Mouse (Mus musculus) intestine, postnatal 0 days (tissue): ENCODE results near the gene Zfp61. TPM values are rescaled to one million over a fixed set of nuclear protein-coding genes. Genes with fewer than 3 reads are reported as not detected.

Experiments
- ATAC-seq: fragments of 200-750 bp; cut with Nextera tagmentation; 2 replicates; pipeline ENCODE4 v1.8.0; 2017; ENCODE audit warnings: mild to moderate bottlenecking, moderate TSS enrichment, moderate library complexity
- H3K27ac ChIP-seq: fragments of 300-500 bp; sonication (generic); 2 replicates; pipeline ENCODE4 v1.5.1; 2014; ENCODE audit warnings: mild to moderate bottlenecking, low read depth, low read length, moderate library complexity
- H3K27me3 ChIP-seq: fragments of 300-500 bp; sonication (generic); replicated peaks from 2 replicates; pipeline ENCODE4 v1.6.1; 2014; ENCODE audit warnings: low read length, mixed read lengths; ENCODE audit not compliant: control insufficient read depth, insufficient read depth
- H3K36me3 ChIP-seq: fragments of 300-500 bp; sonication (generic); 2 replicates; pipeline ENCODE4 v1.6.1; 2014; ENCODE audit warnings: mild to moderate bottlenecking, moderate library complexity; ENCODE audit not compliant: control insufficient read depth, insufficient read depth
- H3K4me1 ChIP-seq: fragments of 300-500 bp; sonication (generic); replicated peaks from 2 replicates; pipeline ENCODE4 v1.6.1; 2014; ENCODE audit warnings: antibody characterized with exemption, low read length, mixed read lengths; ENCODE audit not compliant: control insufficient read depth, insufficient read depth
- H3K4me2 ChIP-seq: fragments of 300-500 bp; sonication (generic); replicated peaks from 2 replicates; pipeline ENCODE4 v1.6.1; 2014; ENCODE audit warnings: low read depth, mild to moderate bottlenecking, moderate library complexity
- H3K4me3 ChIP-seq: fragments of 300-500 bp; sonication (generic); 2 replicates; pipeline ENCODE4 v1.5.1; 2014; ENCODE audit warnings: low read depth, low read length
- H3K9ac ChIP-seq: fragments of 300-500 bp; sonication (generic); 2 replicates; pipeline ENCODE4 v1.6.1; 2014; ENCODE audit warnings: mild to moderate bottlenecking, low read depth, low read length
- H3K9me3 ChIP-seq: fragments of 300-500 bp; sonication (generic); 2 replicates; pipeline ENCODE4 v1.6.1; 2016; ENCODE audit warnings: mixed run types; ENCODE audit not compliant: control insufficient read depth
- CTCF ChIP-seq: sonication (generic); IDR thresholded peaks from 2 replicates; pipeline ENCODE4 v1.5.1; 2016; ENCODE audit warnings: low read depth, mild to moderate bottlenecking, control low read depth, antibody characterized with exemption, moderate library complexity
- WGBS: fragments of 180-500 bp; shearing (Covaris S2); extraction: QIAGEN DNeasy Blood & Tissue Kit; methylation state at CpG from one replicate; pipeline ENCODE4 v1.1.7; 2014; 5-methylcytosine and 5-hydroxymethylcytosine counted together
- polyA plus RNA-seq: library from polyadenylated mRNA; unstranded; fragments of >200 nt; fragmentation: Nextera tagmentation; extraction: Ambion mirVana; gene quantifications from 2 replicates; pipeline ENCODE4 v1.2.1, GENCODE M21; 2015

Gene Zfp61
- polyA plus RNA-seq, 1 experiment from 2014 or later, result 5.1 TPM

DNA sequence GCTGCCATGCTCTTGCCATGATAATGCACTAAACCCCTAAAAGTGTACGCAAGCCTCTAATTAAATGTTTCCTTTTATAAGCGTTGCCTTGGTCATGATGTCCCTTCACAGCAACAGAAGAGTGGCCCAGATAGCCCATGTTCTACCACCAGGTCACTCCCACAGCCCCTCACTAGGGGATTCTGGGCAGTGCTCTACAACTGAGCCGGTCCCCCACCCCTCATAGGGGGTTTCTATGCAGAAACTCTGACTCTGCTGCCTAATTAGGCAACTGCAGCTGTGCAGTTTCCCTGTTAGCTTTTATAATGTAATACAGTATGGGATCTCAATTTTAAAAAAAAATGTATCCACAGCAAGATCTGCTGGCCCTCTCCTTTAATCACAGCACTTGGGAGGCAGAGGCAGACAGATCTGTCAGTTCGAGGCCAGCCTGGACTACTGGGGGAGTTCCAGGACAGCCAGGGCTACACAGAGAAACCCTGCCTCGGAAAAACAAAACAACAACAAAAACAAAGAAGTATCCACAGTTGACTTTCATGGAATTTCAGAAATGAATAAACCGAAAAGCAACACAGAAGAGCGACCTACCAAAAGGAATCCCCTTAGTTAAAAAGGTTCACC, 31.3 kb downstream of the Zfp61 start:
- Histone ChIP-seq H3K9ac (peak overlapping the region; percentile 40; the same call in 1 of the 2 replicates), H3K27me3 (no peaks in the 10 kb centered on the region), H3K9me3 (no peaks in the 10 kb centered on the region), H3K36me3 (peaks cover 7% of the 10 kb centered on the region), H3K27ac (no peak overlapping the region), H3K4me2 (peak overlapping the region; percentile 77), H3K4me1 (0 out of 2 replicates have a peak, but pooled peaks cover 4% of the 10 kb centered on the region), H3K4me3 (peak overlapping the region; percentile 46)
- no peak for TF ChIP-seq CTCF
- ATAC-seq, result peak; percentile 42; the same call in 1 of the 2 replicates
- 32% methylated on average over 7 of the region's 7 CpGs for WGBS

DNA sequence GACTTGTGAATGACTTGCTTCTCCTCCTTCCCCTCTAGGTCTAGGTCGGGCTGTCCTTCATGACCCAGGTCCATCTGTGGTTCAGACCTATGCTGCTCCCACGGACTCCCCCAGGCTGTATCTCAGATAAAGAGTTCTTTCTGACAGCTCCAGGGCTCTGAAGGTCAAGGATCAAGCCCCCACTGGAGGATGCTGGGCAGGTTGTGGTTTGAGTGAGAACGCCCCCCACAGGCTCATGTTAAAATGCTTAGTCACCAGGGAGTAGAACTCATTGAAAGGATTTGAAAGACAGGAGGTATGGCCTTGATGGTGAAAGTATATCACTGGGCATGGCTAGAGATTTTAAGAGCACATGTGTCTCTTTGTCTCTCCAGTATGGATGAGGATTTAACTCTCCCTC, 31.8 kb downstream of the Zfp61 start:
- Histone ChIP-seq H3K4me3 (no peak overlapping the region), H3K27me3 (no peaks in the 10 kb centered on the region), H3K9me3 (no peaks in the 10 kb centered on the region), H3K9ac (no peak overlapping the region), H3K4me2 (no peak overlapping the region), H3K36me3 (peaks cover 2% of the 10 kb centered on the region; the same call in 1 of the 2 replicates), H3K27ac (no peak overlapping the region), H3K4me1 (0 out of 2 replicates have a peak, but pooled peaks cover 4% of the 10 kb centered on the region)
- ATAC-seq, result no peak
- no peak for TF ChIP-seq CTCF
- WGBS, result 78% methylated on average over 3 of the region's 3 CpGs

DNA sequence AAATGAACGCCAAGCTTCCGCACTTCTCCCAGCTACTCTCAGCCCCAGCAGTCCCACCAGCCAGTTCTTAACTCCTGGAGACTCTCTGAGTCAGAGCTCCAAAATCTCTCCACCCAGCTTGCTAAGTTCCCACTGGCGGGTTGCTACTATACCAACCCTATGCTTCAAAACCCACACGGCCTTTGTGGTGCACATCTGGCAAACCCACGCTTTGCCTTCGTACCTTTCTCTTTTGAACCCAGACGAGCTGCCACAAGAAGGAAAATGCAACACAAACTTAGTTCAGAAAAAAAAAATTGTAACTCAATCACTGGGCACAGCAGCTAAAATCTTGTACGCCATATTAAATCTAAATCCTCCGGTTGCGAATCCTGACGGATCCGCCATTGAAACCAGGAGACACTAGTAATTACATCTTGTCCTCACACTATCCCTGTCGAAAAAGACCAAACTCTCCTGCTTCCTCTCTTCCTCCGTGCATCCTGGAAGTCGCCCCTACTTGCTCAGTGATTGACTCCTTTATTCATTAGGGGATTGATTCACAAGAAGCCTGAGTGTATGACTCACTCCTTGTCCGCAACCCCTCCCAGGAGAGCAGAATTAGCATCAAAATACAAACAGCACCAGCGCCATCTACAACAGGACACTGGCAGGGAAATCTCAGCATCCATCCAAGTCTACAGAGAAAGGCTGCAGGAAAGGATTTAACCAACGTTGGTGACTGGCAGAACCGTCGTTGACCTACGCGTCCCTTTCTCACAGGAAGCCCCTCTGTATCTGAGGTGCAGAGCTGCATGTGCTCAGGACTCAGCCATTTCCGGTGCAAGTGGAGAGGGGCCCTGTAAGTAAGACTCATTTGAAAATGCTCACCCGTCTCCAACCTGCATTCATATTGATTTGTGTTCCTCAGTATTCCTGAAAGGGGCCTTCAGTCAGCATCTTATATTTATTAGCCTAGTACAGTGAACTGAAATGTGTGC, 32.6 kb downstream of the Zfp61 start:
- ATAC-seq, result no peak
- H3K4me2 ChIP-seq, result no peak overlapping the region
- H3K4me1 ChIP-seq, result 0 out of 2 replicates have a peak, but pooled peaks cover 4% of the 10 kb centered on the region
- no peaks in the 10 kb centered on the region for H3K27me3 ChIP-seq
- H3K27ac ChIP-seq, result no peak overlapping the region
- H3K9me3 ChIP-seq, result no peaks in the 10 kb centered on the region
- 77% methylated on average over 24 of the region's 24 CpGs for WGBS
- no peak for TF ChIP-seq CTCF
- no peaks in the 10 kb centered on the region for H3K36me3 ChIP-seq
- H3K9ac ChIP-seq, result no peak overlapping the region
- no peak overlapping the region for H3K4me3 ChIP-seq

DNA sequence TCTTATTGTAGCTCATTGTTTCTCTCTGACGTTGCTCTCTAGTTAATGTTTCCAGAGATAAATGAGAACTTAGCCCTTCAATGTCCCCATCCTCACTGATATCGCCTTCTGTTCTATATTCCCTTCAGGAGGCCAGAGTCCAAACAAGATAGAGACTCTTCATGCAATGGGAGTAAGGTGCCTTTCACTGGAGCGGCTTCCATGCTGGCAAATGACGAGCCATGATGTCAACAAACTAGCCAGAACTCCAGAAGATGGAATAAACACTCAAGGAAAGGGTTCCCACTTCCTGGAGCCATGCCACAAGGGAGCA, 41.1 kb downstream of the Zfp61 start:
- Histone ChIP-seq H3K9me3 (no peaks in the 10 kb centered on the region), H3K4me1 (no peaks in the 10 kb centered on the region), H3K9ac (no peak overlapping the region), H3K36me3 (peaks cover 17% of the 10 kb centered on the region), H3K4me3 (no peak overlapping the region), H3K4me2 (no peak overlapping the region), H3K27me3 (no peaks in the 10 kb centered on the region), H3K27ac (peak overlapping the region; percentile 9; the same call in 1 of the 2 replicates)
- no peak for TF ChIP-seq CTCF
- ATAC-seq, result peak; percentile 90
- WGBS, result 63% methylated on average over 4 of the region's 4 CpGs

DNA sequence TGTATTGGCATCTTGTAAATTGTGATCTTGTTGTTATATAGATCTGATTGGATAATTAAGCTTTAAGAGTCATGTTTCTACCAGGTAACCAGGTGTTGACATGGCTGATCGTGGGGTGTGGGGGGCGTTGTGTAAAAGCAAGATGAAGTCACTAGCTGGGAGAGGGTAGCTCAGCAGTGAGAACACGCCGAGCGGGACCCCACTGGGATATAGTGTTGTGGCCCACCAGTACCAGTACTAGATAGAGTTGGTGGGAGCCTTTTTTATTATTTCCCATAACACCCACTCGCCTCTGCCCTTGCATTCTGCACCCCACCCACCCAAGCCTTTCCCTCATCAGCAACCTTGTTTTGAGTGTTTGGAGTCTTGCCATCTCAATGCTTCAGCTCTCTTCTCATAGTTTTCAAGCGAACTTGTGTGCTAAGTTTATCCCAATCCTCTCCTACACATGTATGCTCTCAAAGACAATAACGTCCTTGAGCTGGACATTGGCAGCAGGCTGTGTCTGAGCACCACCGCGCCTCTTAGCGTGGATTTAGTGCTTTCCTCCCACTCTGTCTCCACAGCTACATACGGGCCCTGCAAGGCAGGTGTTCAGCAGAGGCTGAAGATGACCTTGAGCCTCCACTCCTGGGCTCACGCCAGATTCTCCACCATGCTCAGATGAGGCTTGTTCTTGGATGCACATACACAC, 41.6 kb downstream of the Zfp61 start:
- WGBS, result 83% methylated on average over 13 of the region's 13 CpGs
- Histone ChIP-seq H3K9me3 (no peaks in the 10 kb centered on the region), H3K9ac (no peak overlapping the region), H3K27ac (no peak overlapping the region), H3K4me1 (no peaks in the 10 kb centered on the region), H3K4me3 (no peak overlapping the region), H3K27me3 (no peaks in the 10 kb centered on the region), H3K36me3 (peaks cover 17% of the 10 kb centered on the region), H3K4me2 (no peak overlapping the region)
- TF ChIP-seq CTCF, result no peak
- no peak; the same call in 1 of the 2 replicates for ATAC-seq
